Mouse (Mus musculus): ENCODE measurements around the gene Btbd1. TPM values are rescaled to one million over a fixed set of nuclear protein-coding genes. Genes with fewer than 3 reads are reported as not detected.

Gene Btbd1
- total RNA-seq (2022) = 100 to 1,000 TPM in 3 of 4 experiments, 10 to 100 TPM in 1; 97.8 to 114 (median 106) TPM

DNA sequence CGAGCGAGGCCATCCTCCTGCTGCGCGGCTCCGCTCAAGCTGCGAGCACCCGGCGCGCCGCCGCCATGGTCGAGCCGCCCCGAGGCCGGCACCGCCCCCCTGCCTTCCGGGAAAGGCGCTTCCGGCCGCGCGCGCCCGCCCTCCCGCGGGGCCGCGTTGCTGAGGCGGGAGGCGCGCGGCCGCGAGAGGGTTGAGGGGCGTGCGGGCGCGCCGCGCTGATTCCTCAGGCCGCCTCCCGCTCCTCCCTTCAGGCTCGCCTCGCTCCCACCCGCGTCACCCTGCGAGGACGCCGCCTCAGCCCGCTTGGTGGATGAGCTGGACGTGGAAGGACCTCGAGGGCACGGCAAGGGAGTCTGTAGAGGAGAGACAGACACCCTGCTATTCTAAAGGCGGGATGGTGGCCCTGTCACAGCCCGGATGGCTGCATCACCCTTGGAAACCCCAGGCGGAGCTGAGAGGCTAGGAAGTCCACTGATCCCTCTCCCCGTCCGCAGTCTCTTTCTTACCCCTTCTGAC lies at the start of gene Btbd1:
Gene Btbd1, minus strand, starts transcription at position 53 of the 516 bp plus-strand sequence.
- DNase-seq (ENCODE audit: low spot score in 2 of 2) = peak; percentile 53 to 73

DNA sequence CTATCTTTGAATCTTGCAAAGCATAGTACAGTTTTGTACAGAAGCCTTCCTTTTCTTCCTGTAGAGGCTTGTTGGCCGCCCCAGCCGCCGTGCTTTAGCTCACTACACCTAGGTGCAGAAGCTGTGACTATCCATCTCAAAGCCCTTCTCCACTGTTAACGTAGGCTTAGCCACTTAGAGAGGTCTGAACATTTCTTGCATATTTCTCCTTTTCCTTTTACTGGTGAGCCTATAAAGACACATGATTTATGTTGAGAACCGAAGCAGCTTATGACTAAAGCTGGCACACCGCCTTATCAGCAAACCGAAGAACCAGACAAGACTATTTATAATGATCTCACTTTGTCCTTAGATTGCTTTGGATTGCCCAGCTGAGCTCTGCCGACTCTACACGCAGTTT lies 46.1 kb upstream of the Btbd1 start:
- DNase-seq (ENCODE audit: low spot score in 2 of 2) = no peak

DNA sequence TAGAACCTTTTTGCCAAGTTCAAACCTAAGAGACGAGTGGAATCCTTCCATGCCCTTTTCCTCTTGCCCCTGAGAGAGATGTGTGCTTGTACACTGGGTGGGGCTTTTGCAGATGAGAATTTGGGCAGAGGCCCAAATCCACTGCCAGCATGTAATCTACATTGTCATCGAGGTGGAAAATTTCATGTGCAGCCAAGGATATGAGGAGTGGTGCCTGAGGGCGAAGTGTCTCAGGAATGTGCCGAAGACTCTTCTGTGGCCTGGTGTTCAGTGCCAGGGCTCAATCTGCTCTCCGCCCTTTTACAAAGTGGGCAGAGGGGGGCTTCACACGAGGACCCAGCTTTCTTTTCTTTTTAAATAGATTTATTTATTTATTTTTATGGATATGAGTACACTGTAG lies 45.4 kb upstream of the Btbd1 start:
- DNase-seq (ENCODE audit: low spot score in 2 of 2) = no peak

- DNase-seq (ENCODE audit: low spot score in 2 of 2) = no peak
Observed at GRCm38 (mm10) chr7:81873807-81874206, 44.6 kb upstream of the Btbd1 start.

- no peak for DNase-seq (ENCODE audit: low spot score in 2 of 2)
Observed at GRCm38 (mm10) chr7:81872493-81873013, 43.3 kb upstream of the Btbd1 start.

DNA sequence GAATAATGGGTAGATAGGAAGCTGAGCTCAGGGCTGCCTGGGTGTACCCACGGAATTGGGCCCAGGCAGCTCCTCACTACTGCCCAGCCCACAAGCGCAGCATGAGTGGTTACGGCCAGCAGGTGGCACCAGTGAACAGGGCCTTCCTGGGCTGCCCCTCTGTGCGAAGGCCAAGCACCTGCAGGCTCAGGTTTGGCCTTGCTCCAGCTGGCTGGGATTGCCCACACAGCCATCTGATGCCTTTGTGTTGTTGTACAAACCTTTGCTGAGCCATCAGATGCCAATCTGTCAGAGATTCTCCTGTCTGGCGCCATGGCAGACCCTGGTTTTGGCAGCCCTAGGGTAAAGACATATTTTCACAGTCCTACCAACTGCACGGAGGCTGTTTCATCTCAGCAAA lies 38.9 kb upstream of the Btbd1 start:
- peak; percentile 51 to 68 for DNase-seq (ENCODE audit: low spot score in 2 of 2)

- DNase-seq (ENCODE audit: low spot score in 2 of 2) = no peak
Observed at GRCm38 (mm10) chr7:81867231-81867930, 38.1 kb upstream of the Btbd1 start.

- no peak for DNase-seq (ENCODE audit: low spot score in 2 of 2)
Observed at GRCm38 (mm10) chr7:81865937-81866336, 36.7 kb upstream of the Btbd1 start.

DNA sequence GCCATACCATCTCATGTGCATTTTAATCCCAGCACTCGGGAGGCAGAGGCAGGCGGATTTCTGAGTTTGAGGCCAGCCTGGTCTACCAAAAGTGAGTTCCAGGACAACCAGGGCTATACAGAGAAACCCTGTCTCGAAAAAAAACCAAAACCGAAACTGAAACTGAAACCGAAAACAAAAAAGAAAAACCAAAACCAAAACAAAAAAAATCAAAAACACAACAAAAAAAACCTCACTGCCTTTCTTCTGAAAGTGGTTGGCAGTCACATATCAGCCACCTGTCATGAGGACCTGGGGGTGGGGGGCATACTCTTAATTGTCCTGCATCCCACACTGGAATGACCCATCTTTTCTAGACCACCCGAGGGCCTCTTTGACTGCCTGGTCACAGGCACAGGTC lies 35.3 kb upstream of the Btbd1 start:
- no peak for DNase-seq (ENCODE audit: low spot score in 2 of 2)

GRCm38 (mm10) chr7:81862587-81863583 lies 33.7 kb upstream of the Btbd1 start:
- DNase-seq (ENCODE audit: low spot score in 2 of 2) = no peak

- DNase-seq (ENCODE audit: low spot score in 2 of 2) = no peak
Observed at GRCm38 (mm10) chr7:81861921-81862320, 32.7 kb upstream of the Btbd1 start.

- no peak for DNase-seq (ENCODE audit: low spot score in 2 of 2)
Observed at GRCm38 (mm10) chr7:81861461-81861860, 32.2 kb upstream of the Btbd1 start.

GRCm38 (mm10) chr7:81860996-81861395 lies 31.8 kb upstream of the Btbd1 start:
- no peak for DNase-seq (ENCODE audit: low spot score in 2 of 2)

DNA sequence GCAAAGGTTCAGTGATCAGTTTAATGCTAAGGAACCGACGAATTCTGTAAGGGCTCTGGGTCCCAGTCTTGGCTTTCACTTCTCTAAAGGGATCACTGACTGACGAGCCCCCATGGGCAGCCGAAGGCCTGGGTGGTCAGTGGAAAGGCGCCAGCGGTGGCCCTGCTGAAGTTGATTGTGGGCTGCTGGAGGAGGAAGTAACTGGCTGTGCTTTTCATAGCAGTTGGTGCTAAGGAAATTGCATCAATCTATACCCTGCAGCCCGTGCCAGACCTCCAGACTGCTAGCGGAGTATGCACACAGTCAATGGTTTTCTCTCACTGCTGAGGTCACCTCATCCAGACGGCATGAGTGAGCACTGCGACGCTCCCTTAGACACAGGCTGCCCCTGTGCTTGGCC lies 30.8 kb upstream of the Btbd1 start:
- no peak for DNase-seq (ENCODE audit: low spot score in 2 of 2)

DNA sequence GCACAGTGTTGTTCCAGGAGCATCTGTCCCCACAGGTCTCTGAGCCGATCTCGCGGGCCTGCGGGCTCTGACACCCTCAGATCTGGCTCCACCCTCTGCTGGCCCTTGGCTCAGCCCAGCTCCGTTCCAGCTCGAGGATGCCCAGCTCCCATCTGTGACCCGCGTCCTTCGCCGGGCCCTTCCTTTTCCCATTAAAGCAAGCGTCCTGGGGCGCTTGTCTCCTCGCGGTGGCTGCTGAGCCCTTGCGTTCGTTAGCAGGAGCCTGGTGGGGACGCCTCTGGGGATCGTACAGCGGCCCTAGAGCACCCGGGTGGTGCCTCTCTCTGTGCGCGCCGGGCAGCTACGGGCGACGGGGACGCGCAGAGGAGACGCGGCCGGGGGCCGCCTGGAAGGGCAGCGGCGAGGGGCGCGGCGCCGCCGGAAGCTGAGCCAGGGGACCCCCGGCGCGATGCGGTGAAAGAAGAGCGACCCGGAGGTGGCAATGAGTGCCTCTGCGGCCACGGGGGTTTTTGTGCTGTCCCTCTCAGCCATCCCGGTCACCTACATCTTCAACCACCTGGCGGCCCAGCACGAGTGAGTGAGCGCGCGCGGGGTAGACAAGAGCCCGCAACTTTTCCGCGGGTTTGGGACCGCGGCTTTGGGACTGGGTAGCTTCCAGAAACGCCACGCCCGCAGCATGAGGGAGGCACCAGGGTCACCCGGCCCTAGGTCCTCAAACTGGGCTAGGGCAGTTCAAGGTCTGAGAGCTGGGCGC lies 29.9 kb upstream of the Btbd1 start, which contains the start of gene Tm6sf1:
Gene Tm6sf1, plus strand, starts transcription at position 34 of the 754 bp plus-strand sequence.
- no peak for DNase-seq (ENCODE audit: low spot score in 2 of 2)

GRCm38 (mm10) chr7:81858236-81858635 lies 29.0 kb upstream of the Btbd1 start:
- DNase-seq (ENCODE audit: low spot score in 2 of 2) = no peak

GRCm38 (mm10) chr7:81856221-81856620 lies 27.0 kb upstream of the Btbd1 start:
- DNase-seq (ENCODE audit: low spot score in 2 of 2) = no peak

GRCm38 (mm10) chr7:81855694-81856093 lies 26.5 kb upstream of the Btbd1 start, which contains the start of gene Gm10160:
Gm10160 (minus strand) TSS chr7:81855794.
- DNase-seq (ENCODE audit: low spot score in 2 of 2) = no peak

DNA sequence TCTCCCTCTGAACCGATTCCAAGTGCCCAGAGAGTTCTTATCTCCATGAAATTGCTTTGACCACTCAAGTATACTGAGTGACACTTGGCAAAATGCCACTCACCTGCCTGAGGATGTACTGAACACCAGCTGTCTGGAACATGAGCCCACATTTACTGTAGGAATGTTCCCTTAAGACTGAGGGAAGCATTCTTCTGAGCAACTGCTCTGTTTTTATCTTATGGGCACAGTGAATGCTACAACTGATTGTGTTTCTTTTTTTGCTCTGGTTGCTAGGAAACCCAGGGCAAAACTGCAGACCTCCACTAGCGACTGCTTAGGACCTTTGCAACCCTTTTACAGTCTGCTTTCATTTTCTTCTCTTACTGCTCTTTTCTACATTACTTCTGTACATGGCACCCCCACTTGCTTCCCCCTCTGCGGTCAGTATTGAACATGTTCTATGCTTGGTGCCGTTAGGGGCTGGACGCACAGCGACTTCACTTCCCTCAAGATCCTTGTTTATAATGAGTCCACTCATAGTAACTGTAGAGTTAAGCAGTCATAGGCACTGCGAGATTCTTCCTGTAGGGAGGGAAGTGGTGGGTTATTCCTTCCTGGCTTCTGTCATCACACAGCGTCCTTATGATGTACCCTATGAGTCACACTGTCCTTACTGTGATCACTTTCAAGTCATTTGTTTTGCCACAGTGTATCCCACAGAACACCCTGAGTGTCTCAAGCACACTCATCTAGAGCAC lies 25.5 kb upstream of the Btbd1 start:
- no peak for DNase-seq (ENCODE audit: low spot score in 2 of 2)

DNA sequence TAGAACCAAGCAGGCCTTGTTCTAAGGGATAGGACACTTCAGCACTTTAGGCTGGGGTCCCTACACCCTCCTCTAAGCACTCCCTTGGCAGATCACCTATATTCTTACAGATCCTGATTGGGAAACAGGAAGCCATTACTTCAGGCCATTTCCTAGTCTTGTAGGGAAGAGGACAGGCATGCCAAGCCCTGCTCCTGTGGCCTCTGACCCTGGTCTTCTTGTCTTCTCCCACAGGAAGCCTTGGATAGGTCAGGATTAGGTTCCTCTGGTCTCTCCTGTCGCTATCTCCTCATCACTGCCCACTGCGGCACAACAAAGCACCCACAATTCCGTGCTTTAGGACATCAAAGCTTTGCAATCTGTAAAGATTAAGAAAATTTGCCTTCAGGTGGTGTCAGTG lies 22.5 kb upstream of the Btbd1 start:
- DNase-seq (ENCODE audit: low spot score in 2 of 2) = no peak

All from layer of hippocampus, adult 8-10 months (tissue).